Mouse (Mus musculus) bone marrow macrophage, adult 2 months (primary cell): Measurements from ENCODE around the gene Tspan3. TPM values are rescaled to one million over a fixed set of nuclear protein-coding genes. Genes with fewer than 3 reads are reported as not detected.

Source experiments
- H3K27ac ChIP-seq: 2 replicates; pipeline ENCODE4 v1.5.1; 2012; ENCODE audit warnings: low read depth, low read length; ENCODE audit not compliant: insufficient read depth
- H3K4me1 ChIP-seq: 2 replicates; pipeline ENCODE4 v1.6.1; 2012; ENCODE audit warnings: low read length; ENCODE audit not compliant: control insufficient read depth, insufficient read depth
- H3K4me3 ChIP-seq: 2 replicates; pipeline ENCODE4 v1.5.1; 2012; ENCODE audit warnings: mild to moderate bottlenecking, low read length, moderate library complexity; ENCODE audit not compliant: insufficient read depth
- CTCF ChIP-seq: IDR thresholded peaks from 2 replicates; pipeline ENCODE4 v1.5.1; 2012; ENCODE audit warnings: low read depth, mild to moderate bottlenecking, low read length, moderate library complexity
- POLR2A ChIP-seq: IDR thresholded peaks from 2 replicates; pipeline ENCODE4 v1.6.1; 2012; ENCODE audit warnings: mild to moderate bottlenecking, low read depth, low read length, borderline replicate concordance
- polyA plus RNA-seq: library from polyadenylated mRNA; stranded (reverse); fragments of >200 nt; gene quantifications from 2 replicates; pipeline ENCODE4 v1.2.4, GENCODE M21; 2012; ENCODE audit not compliant: missing spikeins, insufficient read depth, insufficient read length

Gene Tspan3
- polyA plus RNA-seq, 1 experiment: 57.9 TPM

DNA sequence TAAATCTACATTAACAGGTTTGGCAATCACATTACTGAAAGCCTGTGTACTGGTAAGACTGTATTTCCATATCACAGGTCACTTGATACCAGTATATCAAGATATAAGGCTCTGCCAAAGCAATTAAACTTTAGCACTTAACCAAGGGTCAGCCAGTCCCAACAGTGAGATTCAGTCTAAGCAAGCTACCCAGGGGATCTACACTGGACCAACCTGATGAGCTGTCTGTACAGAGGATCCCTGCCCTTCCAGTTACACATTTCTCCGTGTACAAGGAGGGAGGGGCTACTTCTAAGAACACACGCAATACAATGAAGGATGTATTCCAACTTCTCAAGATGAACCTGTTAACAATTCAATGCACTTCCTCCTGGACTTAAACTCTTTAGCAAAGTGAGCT, 7.2 kb downstream of the Tspan3 start:
- H3K27ac ChIP-seq: no peak overlapping the region
- H3K4me3 ChIP-seq: no peak overlapping the region
- peaks cover 18% of the 10 kb centered on the region for H3K4me1 ChIP-seq
- TF ChIP-seq POLR2A: no peak
- no peak for TF ChIP-seq CTCF

DNA sequence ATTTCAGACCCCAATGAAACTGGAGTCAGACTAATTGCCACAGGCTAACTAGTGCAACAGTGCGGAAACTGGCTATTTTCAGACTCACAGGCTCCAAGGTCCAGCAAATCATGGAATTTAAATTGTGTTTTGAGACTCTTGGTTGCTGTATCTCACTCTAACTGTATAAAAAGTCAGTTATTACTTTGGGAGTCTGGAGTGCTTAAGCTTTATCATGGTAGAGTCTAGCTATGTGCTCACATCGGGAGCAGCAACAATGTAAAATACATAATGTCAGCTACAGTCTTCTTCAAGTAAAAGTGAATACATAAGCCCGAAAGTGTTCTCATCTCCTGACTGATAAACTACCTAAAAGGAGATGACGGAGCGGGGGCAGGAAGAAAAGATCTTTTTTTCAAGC, 10.7 kb downstream of the Tspan3 start:
- H3K27ac ChIP-seq: no peak overlapping the region
- H3K4me3 ChIP-seq: no peak overlapping the region
- H3K4me1 ChIP-seq: peaks cover 26% of the 10 kb centered on the region
- TF ChIP-seq CTCF: no peak
- TF ChIP-seq POLR2A: no peak

DNA sequence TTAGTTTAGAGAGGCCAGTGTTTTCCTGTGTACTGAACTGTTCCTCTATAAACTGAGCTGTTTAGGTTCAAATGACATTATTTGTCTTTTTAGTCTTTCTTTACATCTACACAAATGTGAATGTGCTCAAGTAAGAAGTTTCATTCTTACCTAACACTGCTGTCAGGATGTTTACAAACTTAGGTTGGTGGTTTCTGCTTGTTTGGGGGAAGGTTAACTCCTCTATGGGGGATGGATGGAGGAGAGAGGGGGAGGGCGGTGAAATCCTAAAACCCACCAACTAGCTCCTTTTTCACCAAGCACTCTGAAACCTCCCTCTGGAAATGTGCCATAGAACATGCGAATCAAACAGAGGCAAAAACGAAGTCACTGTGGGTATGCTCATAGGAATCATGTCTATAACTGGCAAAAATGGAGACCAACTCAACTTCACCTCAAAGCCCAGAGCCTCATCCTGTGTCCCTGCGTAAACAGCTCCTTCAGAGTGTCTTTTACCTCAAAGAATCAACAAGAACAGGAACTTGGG, 12.7 kb downstream of the Tspan3 start:
- Histone ChIP-seq H3K4me3 (0 out of 2 replicates have a peak overlapping the region, but pooled peaks have one; percentile 8), H3K4me1 (peaks cover 21% of the 10 kb centered on the region), H3K27ac (peak overlapping the region; percentile 85)
- TF ChIP-seq CTCF (no peak), POLR2A (no peak)

DNA sequence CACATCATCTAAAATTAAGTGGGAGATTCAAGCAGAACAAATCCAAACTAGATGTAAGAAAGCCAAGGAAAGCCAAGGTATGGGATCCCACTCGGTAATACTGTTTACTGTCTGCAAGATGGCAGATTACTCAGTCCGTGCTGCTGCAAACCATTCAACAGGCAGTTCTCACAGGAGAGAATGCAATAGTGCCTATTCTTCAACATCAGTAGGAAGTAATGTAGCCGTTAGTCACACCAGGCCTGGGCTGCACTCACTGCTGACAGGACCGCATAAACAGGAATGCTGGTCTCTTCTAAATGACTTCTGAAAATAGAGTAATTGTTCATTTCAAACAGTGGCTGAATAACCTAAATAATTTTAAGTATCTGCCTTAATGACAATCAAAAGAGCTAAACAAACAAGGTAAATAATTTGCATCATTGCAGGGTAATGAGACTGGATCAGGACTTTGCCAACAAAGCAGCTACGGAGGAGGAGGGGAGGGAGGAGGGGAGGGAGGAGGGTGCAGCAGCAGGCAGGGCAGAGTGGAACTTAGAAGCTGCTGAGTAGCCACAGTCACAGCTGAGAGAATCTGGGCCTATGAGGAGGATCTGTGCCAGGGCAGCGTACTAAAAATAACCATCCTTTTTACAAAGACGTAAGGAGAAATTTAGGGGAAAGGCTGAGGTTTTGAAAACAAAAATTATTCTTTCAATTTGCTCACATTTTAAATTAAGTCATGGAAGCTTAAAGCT, 13.4 kb downstream of the Tspan3 start:
- TF ChIP-seq CTCF: no peak
- no peak for TF ChIP-seq POLR2A
- Histone ChIP-seq H3K4me3 (no peak overlapping the region), H3K4me1 (peaks cover 21% of the 10 kb centered on the region), H3K27ac (peak overlapping the region; percentile 85)

DNA sequence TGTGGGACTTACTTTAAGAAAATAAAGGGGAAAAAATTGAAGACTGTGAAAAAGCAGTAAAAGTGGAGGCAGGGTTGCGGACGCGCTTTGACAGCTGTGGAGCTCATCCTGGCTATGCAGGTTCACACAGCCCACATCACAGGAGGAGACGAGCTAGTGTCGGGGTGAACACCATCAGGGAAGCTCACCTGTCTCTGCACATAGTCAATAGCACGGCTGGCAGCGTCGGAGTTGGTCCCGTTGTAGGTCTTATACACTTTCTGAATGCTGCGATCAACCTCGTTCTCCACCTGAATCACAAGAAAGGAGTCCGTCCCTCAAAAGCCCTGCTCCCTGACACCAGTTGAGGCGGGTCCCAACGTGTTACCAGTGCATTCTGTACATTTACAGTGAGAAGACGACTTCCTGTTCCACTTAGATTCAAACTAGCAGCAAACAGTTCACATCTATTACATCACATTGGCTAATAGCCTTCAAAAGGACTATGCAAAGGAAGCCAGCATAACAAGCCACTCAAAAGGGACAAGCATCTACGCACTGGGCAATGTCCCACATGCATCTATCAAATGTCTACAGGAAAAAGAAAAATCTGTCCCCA, 18.9 kb downstream of the Tspan3 start:
- Histone ChIP-seq H3K4me3 (no peak overlapping the region), H3K27ac (no peak overlapping the region), H3K4me1 (peaks cover under 1% of the 10 kb centered on the region; the same call in 1 of the 2 replicates)
- TF ChIP-seq POLR2A: no peak
- TF ChIP-seq CTCF: no peak

DNA sequence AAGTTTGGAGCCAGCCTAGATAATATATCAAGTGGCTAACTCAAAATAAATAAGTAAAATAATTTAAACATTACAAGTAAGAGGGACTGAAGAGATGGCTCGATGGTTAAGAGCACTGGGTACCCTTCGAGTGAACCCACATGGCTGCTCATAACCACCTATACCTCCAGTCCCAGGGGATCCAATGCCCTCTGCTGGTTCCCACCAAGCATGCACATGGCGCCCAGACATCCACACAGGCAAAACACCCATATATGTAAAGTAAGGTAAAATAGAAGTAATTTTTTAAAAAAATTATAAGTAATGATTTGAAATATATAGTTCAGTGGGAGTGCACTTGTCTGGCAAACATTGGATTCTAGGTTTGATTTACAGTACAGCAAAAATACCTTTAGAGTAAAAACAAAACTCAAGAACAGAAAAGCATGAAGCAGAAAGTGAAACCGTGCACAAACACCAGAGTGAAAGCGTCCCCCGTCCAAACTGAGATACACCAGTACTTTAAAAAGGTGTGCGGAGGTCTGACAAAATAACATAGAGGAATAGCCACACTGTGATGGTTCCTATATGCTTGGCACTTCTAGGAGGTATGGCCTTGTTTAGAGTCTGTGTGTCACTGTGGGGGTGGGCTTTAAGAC, 20.8 kb downstream of the Tspan3 start:
- no peaks in the 10 kb centered on the region for H3K4me1 ChIP-seq
- H3K4me3 ChIP-seq: no peak overlapping the region
- TF ChIP-seq CTCF (no peak), POLR2A (no peak)
- H3K27ac ChIP-seq: no peak overlapping the region

DNA sequence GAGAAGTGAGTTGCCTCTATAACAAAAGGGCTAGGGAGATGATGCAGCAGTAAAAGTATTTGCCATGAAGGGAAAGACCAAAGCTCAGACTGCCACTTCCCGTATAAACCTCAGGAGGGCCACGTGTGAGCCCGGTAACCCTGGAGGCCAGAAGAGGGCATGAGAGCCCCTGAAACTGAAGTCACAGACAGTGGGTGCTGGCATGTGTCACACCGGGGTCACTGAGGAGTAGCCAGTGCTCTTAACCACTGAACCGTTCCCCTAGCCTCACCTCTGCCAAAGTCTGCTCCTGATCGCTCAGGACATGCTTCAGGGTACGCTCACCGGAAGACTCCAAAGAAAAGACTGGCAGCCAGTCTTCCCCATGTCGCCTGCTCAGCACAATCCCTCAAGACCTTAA, 23.5 kb downstream of the Tspan3 start:
- no peak overlapping the region for H3K27ac ChIP-seq
- H3K4me1 ChIP-seq: no peaks in the 10 kb centered on the region; the same call in 1 of the 2 replicates
- TF ChIP-seq CTCF (no peak), POLR2A (no peak)
- H3K4me3 ChIP-seq: no peak overlapping the region

DNA sequence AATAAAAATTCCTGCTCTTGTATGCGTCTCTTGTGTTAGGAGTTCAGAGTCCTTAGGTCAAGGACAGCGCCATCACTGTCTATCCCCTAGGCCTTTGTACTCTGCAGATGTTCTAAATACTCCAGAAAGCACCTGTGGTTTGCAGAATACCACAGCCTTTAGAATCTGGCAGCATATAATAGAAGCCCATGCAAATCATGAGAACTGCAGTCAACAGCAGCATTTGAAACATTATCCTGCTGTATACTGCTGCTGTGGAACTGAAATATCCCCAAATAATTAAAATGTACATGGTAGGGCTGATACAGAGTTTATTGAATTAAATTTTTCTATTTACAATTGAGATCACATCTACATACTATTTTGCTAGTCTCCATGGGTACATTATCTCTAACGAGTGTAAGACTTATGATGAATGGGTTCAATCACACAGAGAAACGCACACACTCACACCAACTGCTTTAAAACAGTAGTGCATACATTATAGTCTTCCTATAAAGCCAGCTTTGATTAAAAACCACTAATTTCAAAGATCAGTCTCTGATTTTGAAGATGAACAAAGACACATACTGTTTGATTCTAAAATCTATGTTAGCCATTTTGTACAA, 29.6 kb downstream of the Tspan3 start:
- H3K27ac ChIP-seq: no peak overlapping the region
- no peak overlapping the region for H3K4me3 ChIP-seq
- TF ChIP-seq POLR2A (no peak), CTCF (no peak)
- no peaks in the 10 kb centered on the region; the same call in 1 of the 2 replicates for H3K4me1 ChIP-seq

DNA sequence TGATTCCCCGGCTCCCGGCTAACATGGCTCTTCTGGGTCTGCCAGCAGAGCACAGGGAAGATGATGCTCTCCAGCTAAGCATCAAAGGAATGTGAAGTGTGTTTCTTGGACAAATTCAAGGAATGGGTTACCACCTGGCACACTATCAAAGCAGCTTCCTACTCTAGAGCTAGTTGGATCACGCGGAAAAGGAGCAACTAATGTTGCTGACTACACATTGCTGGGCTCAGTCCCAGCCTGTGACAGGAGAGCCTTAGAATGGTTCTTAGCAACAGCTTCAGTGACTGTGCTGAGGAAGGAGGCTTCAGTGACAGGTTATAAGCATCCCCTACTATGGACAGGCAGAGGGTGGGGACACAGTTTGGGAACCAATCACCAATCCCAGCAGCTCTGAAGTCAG, 30.7 kb downstream of the Tspan3 start:
- no peak overlapping the region for H3K4me3 ChIP-seq
- H3K4me1 ChIP-seq: no peaks in the 10 kb centered on the region; the same call in 1 of the 2 replicates

More for the DNA sequence above, 30.7 kb downstream of the Tspan3 start:
- no peak overlapping the region for H3K27ac ChIP-seq
- TF ChIP-seq POLR2A (no peak), CTCF (no peak)
